Mouse (Mus musculus) thymus, adult 2 months (tissue): ENCODE results near the gene Elk4.

Experiments
- CTCF ChIP-seq: fragments of 200-500 bp; IDR thresholded peaks from 2 replicates; pipeline ENCODE4 v1.5.1; 2012; ENCODE audit warnings: mild to moderate bottlenecking, control low read depth, low read length, moderate library complexity, borderline replicate concordance; ENCODE audit not compliant: control insufficient read depth, poor library complexity, insufficient read depth; ENCODE audit errors: extremely low read depth
- POLR2A ChIP-seq: fragments of 200-500 bp; IDR thresholded peaks from 2 replicates; pipeline ENCODE4 v1.6.1; 2012; ENCODE audit warnings: mild to moderate bottlenecking, low read length, control low read depth, moderate library complexity; ENCODE audit not compliant: control insufficient read depth, poor library complexity, insufficient read depth; ENCODE audit errors: extremely low read depth

DNA sequence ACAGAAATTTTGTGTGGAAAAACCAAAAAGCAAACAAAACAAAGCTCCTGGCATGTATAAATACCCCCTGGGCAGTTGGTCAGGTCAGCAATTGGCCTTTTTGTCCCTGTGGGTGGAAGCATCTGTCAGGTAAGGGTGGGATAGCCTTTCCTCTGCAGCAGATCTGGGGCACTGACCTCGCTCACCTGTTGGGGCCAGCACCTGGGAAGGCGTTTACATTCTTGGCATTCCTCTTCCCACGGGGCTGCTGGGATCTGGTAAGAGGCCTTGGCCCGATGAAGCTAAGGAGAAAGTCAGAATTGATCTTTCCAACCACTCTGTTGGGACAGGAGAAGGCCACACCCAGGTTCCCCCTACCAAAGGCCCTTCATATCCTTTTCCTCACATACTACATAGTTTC lies 37.6 kb upstream of the Elk4 start:
- TF ChIP-seq CTCF (no peak), POLR2A (no peak)
